Mouse (Mus musculus) right cerebral cortex, postnatal 25 days (tissue): ENCODE data around the gene 4933425L06Rik.

Source experiments
- DNase-seq: peaks from one replicate; pipeline ENCODE4 v3.0.0; 2022

4933425L06Rik gene

GRCm38 (mm10) chr13:105139881-105140280, 58.0 kb downstream of the 4933425L06Rik start:
- DNase-seq, result no peak

- DNase-seq, result no peak
These were observed 64.9 kb downstream of the 4933425L06Rik start for GRCm38 (mm10) chr13:105146827-105147226.

GRCm38 (mm10) chr13:105147795-105148418, 66.0 kb downstream of the 4933425L06Rik start:
- DNase-seq, result no peak

- no peak for DNase-seq
These were observed 68.1 kb downstream of the 4933425L06Rik start for GRCm38 (mm10) chr13:105150006-105150405.

GRCm38 (mm10) chr13:105153955-105154354, 72.0 kb downstream of the 4933425L06Rik start:
- DNase-seq, result no peak

GRCm38 (mm10) chr13:105165441-105165840, 83.5 kb downstream of the 4933425L06Rik start:
- DNase-seq, result no peak
